Mouse (Mus musculus): Measurements from ENCODE around the gene Sf3a3. TPM values are rescaled to one million over a fixed set of nuclear protein-coding genes. Genes with fewer than 3 reads are reported as not detected.

Sf3a3 gene
- polyA plus RNA-seq, 1 experiment from 2014 or later: 45.7 TPM

GRCm38 (mm10) chr4:124742839-124743238 lies 28.3 kb downstream of the Sf3a3 start:
- H3K4me3 ChIP-seq (ENCODE audit: low read depth, low read length): no peak overlapping the region
- no peak overlapping the region for H3K4me2 ChIP-seq (replicated peaks; ENCODE audit: low read depth)
- no peak for TF ChIP-seq CTCF (IDR thresholded peaks at IDR 0.05; ENCODE audit: low read depth)
- no peaks in the 10 kb centered on the region for H3K4me1 ChIP-seq (replicated peaks; ENCODE audit: control insufficient read depth, insufficient read depth, low read length)
- no peaks in the 10 kb centered on the region for H3K27me3 ChIP-seq (replicated peaks; ENCODE audit: control insufficient read depth, insufficient read depth, low read length)
- no peaks in the 10 kb centered on the region for H3K9me3 ChIP-seq (ENCODE audit: control insufficient read depth)
- H3K27ac ChIP-seq (ENCODE audit: low read depth, low read length): peak overlapping the region; percentile 66
- WGBS: 68% methylated on average over 11 of the region's 11 CpGs
- peaks cover 8% of the 10 kb centered on the region; the same call in 1 of the 2 replicates for H3K36me3 ChIP-seq (ENCODE audit: control insufficient read depth, insufficient read depth)
- 0 out of 2 replicates have a peak overlapping the region, but pooled peaks have one; percentile 58 for H3K9ac ChIP-seq (ENCODE audit: low read depth, low read length)
- peak; percentile 76 for ATAC-seq

DNA sequence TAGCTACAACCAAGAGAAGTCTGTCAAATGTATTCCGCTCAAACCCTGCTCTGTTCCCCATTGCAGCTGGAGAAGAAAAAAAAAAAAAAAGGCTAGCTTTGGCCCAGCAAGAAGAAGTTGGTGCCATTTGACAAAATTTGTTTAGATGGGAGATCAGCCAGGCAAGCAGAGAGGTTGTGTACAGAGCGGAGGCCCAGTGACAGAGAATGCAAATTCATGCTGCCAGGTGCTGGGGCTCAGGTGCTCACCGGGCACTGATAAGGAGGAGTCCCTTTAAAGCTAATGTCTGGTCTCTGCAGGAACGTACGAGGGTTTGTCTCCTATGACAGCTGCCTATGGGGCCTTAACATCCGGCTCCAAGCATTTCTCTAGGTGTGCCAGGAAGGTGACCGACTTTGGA lies 32.0 kb downstream of the Sf3a3 start:
- H3K36me3 ChIP-seq (ENCODE audit: control insufficient read depth, insufficient read depth): peaks cover 8% of the 10 kb centered on the region; the same call in 1 of the 2 replicates
- H3K4me3 ChIP-seq (ENCODE audit: low read depth, low read length): no peak overlapping the region
- no peak overlapping the region for H3K4me2 ChIP-seq (replicated peaks; ENCODE audit: low read depth)
- ATAC-seq: no peak
- WGBS: 57% methylated on average over 7 of the region's 7 CpGs
- TF ChIP-seq CTCF (IDR thresholded peaks at IDR 0.05; ENCODE audit: low read depth): no peak
- no peak overlapping the region for H3K9ac ChIP-seq (ENCODE audit: low read depth, low read length)
- no peak overlapping the region for H3K27ac ChIP-seq (ENCODE audit: low read depth, low read length)
- H3K4me1 ChIP-seq (replicated peaks; ENCODE audit: control insufficient read depth, insufficient read depth, low read length): no peaks in the 10 kb centered on the region
- H3K9me3 ChIP-seq (ENCODE audit: control insufficient read depth): no peaks in the 10 kb centered on the region
- no peaks in the 10 kb centered on the region for H3K27me3 ChIP-seq (replicated peaks; ENCODE audit: control insufficient read depth, insufficient read depth, low read length)

DNA sequence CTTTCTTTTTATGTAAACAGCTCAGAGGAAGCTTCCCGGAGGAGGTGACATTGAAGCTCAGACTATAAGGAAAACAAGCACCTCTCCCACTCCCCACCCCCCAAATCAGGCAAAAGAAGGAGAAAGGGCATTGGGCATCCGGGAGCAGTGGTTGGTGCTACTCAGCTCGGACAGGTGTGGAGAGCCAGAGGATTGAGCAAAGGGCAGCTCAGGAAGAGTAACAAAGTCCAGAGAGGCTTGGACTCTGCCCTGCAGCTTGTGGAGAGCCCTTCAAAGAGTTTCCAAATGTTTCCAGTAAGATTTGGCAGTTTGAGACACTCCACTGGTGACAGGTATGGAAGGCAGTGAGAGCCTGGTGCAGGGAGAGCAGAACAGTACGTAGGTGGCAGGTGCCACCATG lies 33.3 kb downstream of the Sf3a3 start:
- Histone ChIP-seq H3K9ac (ENCODE audit: low read depth, low read length) (no peak overlapping the region), H3K4me2 (replicated peaks; ENCODE audit: low read depth) (no peak overlapping the region; the same call in 1 of the 2 replicates), H3K4me1 (replicated peaks; ENCODE audit: control insufficient read depth, insufficient read depth, low read length) (0 out of 2 replicates have a peak, but pooled peaks cover 5% of the 10 kb centered on the region), H3K9me3 (ENCODE audit: control insufficient read depth) (no peaks in the 10 kb centered on the region), H3K36me3 (ENCODE audit: control insufficient read depth, insufficient read depth) (peaks cover 8% of the 10 kb centered on the region; the same call in 1 of the 2 replicates), H3K4me3 (ENCODE audit: low read depth, low read length) (no peak overlapping the region), H3K27me3 (replicated peaks; ENCODE audit: control insufficient read depth, insufficient read depth, low read length) (no peaks in the 10 kb centered on the region), H3K27ac (ENCODE audit: low read depth, low read length) (peak overlapping the region; percentile 70)
- ATAC-seq: peak; percentile 51
- WGBS: 33% methylated on average over 4 of the region's 4 CpGs
- no peak for TF ChIP-seq CTCF (IDR thresholded peaks at IDR 0.05; ENCODE audit: low read depth)

DNA sequence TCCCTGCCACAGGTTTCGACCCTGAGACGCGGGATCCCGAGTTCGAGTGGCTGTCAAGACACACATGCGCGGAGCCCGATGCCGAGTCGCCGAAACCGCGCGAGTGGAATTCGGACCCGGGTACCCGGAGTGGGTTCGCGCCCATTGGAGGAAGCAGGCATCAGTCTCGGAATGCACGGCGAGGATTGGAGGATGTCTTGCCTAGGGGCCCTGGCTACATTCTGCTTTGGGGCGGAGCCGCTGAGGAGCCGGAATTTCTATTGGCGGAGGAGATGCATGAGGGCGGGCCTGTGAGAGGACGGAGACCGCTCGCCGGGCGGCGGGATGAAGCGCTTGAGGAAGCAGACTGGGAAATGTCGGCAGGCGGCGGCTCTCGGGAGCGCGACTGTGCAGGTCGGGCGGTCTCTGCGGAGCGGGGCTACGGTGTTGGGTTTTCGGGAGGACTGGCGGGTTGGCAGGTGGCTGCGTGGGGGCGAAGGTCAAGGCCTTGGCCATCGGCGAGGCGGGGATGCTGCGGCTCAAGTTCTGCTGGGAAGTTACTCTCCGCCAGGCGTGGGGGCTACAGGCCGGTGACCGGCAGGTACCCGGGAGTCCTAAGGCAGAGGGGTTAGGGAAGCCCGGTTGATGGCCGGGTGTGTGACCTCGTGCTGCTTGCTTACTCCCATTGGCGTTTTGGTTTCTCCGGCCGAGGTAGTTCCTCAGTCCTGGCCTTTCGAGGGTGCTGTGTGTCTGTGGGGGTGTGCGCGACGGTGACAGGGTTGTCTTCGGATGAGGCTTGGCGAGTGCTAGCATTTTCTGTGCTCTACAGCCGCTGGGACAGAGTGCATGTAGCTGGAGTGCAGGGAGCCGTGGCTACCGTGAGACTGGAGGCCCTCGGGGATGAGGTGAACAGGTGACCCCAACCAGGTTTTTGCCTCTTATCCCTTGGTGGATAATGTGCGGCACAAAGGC lies 37.0 kb downstream of the Sf3a3 start:
- peak overlapping the region; percentile 78 for H3K27ac ChIP-seq (ENCODE audit: low read depth, low read length)
- peak; percentile 29; the same call in 1 of the 2 replicates for TF ChIP-seq CTCF (IDR thresholded peaks at IDR 0.05; ENCODE audit: low read depth)
- H3K4me1 ChIP-seq (replicated peaks; ENCODE audit: control insufficient read depth, insufficient read depth, low read length): peaks cover 5% of the 10 kb centered on the region; the same call in 1 of the 2 replicates
- H3K4me3 ChIP-seq (ENCODE audit: low read depth, low read length): peak overlapping the region; percentile 78
- H3K9me3 ChIP-seq (ENCODE audit: control insufficient read depth): no peaks in the 10 kb centered on the region
- under 1% methylated on average over 74 of the region's 75 CpGs for WGBS
- H3K27me3 ChIP-seq (replicated peaks; ENCODE audit: control insufficient read depth, insufficient read depth, low read length): no peaks in the 10 kb centered on the region
- H3K36me3 ChIP-seq (ENCODE audit: control insufficient read depth, insufficient read depth): peaks cover under 1% of the 10 kb centered on the region; the same call in 1 of the 2 replicates
- ATAC-seq: peak; percentile 97
- H3K4me2 ChIP-seq (replicated peaks; ENCODE audit: low read depth): peak overlapping the region; percentile 82
- peak overlapping the region; percentile 72 for H3K9ac ChIP-seq (ENCODE audit: low read depth, low read length)

- 21% methylated on average over 15 of the region's 15 CpGs for WGBS
- Histone ChIP-seq H3K27me3 (replicated peaks; ENCODE audit: control insufficient read depth, insufficient read depth, low read length) (no peaks in the 10 kb centered on the region), H3K36me3 (ENCODE audit: control insufficient read depth, insufficient read depth) (no peaks in the 10 kb centered on the region), H3K9me3 (ENCODE audit: control insufficient read depth) (no peaks in the 10 kb centered on the region), H3K9ac (ENCODE audit: low read depth, low read length) (peak overlapping the region; percentile 72), H3K4me2 (replicated peaks; ENCODE audit: low read depth) (peak overlapping the region; percentile 82), H3K27ac (ENCODE audit: low read depth, low read length) (peak overlapping the region; percentile 78), H3K4me3 (ENCODE audit: low read depth, low read length) (peak overlapping the region; percentile 78), H3K4me1 (replicated peaks; ENCODE audit: control insufficient read depth, insufficient read depth, low read length) (peaks cover 5% of the 10 kb centered on the region; the same call in 1 of the 2 replicates)
- peak; percentile 52 for TF ChIP-seq CTCF (IDR thresholded peaks at IDR 0.05; ENCODE audit: low read depth)
- ATAC-seq: no peak
Observed at GRCm38 (mm10) chr4:124752281-124753199, 38.0 kb downstream of the Sf3a3 start.

Measured in intestine, postnatal 0 days (tissue).